ENCODE assay signal across 10 mouse cellular contexts in genomic region chr13:28663459-28663858, GRCm38 (mm10).
DNase-seq lines count a peak whose midpoint lies in the region; ATAC-seq and TF ChIP-seq lines count a peak whose summit lies in the region.
"Had no signal": no experiment of that assay in that cellular context is flagged by ENCODE, and none has a peak within 500 bp of the region (broad histone marks: within the 10 kb centered on the region; RNA-seq: fewer than 3 reads in every experiment).

No protein-coding gene starts in this region.

- no peak overlapping the region for H3K4me2 ChIP-seq in forebrain, postnatal 0 days (ENCODE audit: low read depth)
- H3K4me2 ChIP-seq in limb, embryonic 14.5 days (replicated peaks; ENCODE audit: low read depth, low read length, severe bottlenecking) = no peak overlapping the region
- H3K4me2 ChIP-seq: limb, embryonic 12.5 days had no signal

- no peak overlapping the region for H3K9ac ChIP-seq in forebrain, postnatal 0 days
- H3K9ac ChIP-seq in limb, embryonic 14.5 days (ENCODE audit: low read depth, low read length, severe bottlenecking) = no peak overlapping the region
- H3K9ac ChIP-seq: limb, embryonic 12.5 days had no signal

- no peak for TF ChIP-seq POLR2A in limb, embryonic 14.5 days (IDR thresholded peaks at IDR 0.05; ENCODE audit: borderline replicate concordance, extremely low read depth, insufficient read depth, insufficient read length)

- peaks cover 10% of the 10 kb centered on the region for H3K36me3 ChIP-seq in forebrain, embryonic 10.5 days (replicated peaks)
- H3K36me3 ChIP-seq in forebrain, postnatal 0 days (ENCODE audit: insufficient read depth) = no peaks in the 10 kb centered on the region
- peaks cover 3% of the 10 kb centered on the region; the same call in 1 of the 2 replicates for H3K36me3 ChIP-seq in limb, embryonic 14.5 days (ENCODE audit: control insufficient read depth, insufficient read depth, low read length)

- 36% methylated on average over 5 of the region's 5 CpGs for WGBS in forebrain, embryonic 10.5 days
- 7% methylated on average over 5 of the region's 5 CpGs for WGBS in forebrain, postnatal 0 days
- 10% methylated on average over 5 of the region's 5 CpGs for WGBS in limb, embryonic 14.5 days

- peaks cover 71% of the 10 kb centered on the region for H3K4me1 ChIP-seq in forebrain, embryonic 10.5 days
- H3K4me1 ChIP-seq in forebrain, postnatal 0 days (ENCODE audit: insufficient read depth) = 0 out of 2 replicates have a peak, but pooled peaks cover 5% of the 10 kb centered on the region
- peaks cover 37% of the 10 kb centered on the region for H3K4me1 ChIP-seq in limb, embryonic 14.5 days (ENCODE audit: control insufficient read depth, insufficient read depth, low read length)

- DNase-seq in forebrain, embryonic 10.5 days (ENCODE audit: extremely low spot score, low spot score) = no peak
- no peak for DNase-seq in forebrain, postnatal 0 days
- DNase-seq in adrenal gland, postnatal 14 days = peak; percentile 61
- DNase-seq in heart, postnatal 4 days = peak; percentile 55
- DNase-seq in limb, embryonic 14.5 days (ENCODE audit: low spot score) = peak; percentile 65
- no peak for DNase-seq in right cerebral cortex, adult 2 months (ENCODE audit: low spot score in 2 of 2)
- DNase-seq in layer of hippocampus, adult 8-10 months (ENCODE audit: low spot score in 2 of 2) = no peak
- no peak for DNase-seq in left cerebral cortex, postnatal 36 days (ENCODE audit: low spot score in 2 of 2)

- no peak for TF ChIP-seq CTCF in forebrain, postnatal 0 days (IDR thresholded peaks at IDR 0.05; ENCODE audit: low read depth)

- no peak overlapping the region for H3K4me3 ChIP-seq in forebrain, embryonic 10.5 days
- no peak overlapping the region for H3K4me3 ChIP-seq in forebrain, postnatal 0 days (ENCODE audit: low read depth, low read length)
- no peak overlapping the region for H3K4me3 ChIP-seq in limb, embryonic 14.5 days (replicated peaks; ENCODE audit: low read length)
- H3K4me3 ChIP-seq: limb, embryonic 12.5 days had no signal

- no peak for ATAC-seq in forebrain, postnatal 0 days
- peak; percentile 20; the same call in 1 of the 2 replicates for ATAC-seq in limb, embryonic 14.5 days (ENCODE audit: low FRiP score, low read depth)

- H3K9me3 ChIP-seq in forebrain, embryonic 10.5 days = no peaks in the 10 kb centered on the region
- no peaks in the 10 kb centered on the region for H3K9me3 ChIP-seq in forebrain, postnatal 0 days (ENCODE audit: low read length)
- no peaks in the 10 kb centered on the region for H3K9me3 ChIP-seq in limb, embryonic 14.5 days (ENCODE audit: control insufficient read depth, low read length)
- H3K9me3 ChIP-seq: limb, embryonic 12.5 days had no signal

- no peaks in the 10 kb centered on the region for H3K27me3 ChIP-seq in forebrain, embryonic 10.5 days (ENCODE audit: poor library complexity, severe bottlenecking)
- no peaks in the 10 kb centered on the region for H3K27me3 ChIP-seq in forebrain, postnatal 0 days (ENCODE audit: insufficient read depth, low read length)
- no peaks in the 10 kb centered on the region for H3K27me3 ChIP-seq in limb, embryonic 14.5 days (ENCODE audit: control insufficient read depth, insufficient read depth, low read length)
- H3K27me3 ChIP-seq: CH12.LX; limb, embryonic 12.5 days had no signal

- peak overlapping the region; percentile 57; the same call in 1 of the 2 replicates for H3K27ac ChIP-seq in forebrain, embryonic 10.5 days
- H3K27ac ChIP-seq in forebrain, postnatal 0 days (ENCODE audit: low read depth, low read length) = no peak overlapping the region
- no peak overlapping the region for H3K27ac ChIP-seq in limb, embryonic 14.5 days (replicated peaks; ENCODE audit: low read depth, low read length)

- intact Hi-C loops in left cerebral cortex, postnatal 36 days (cut with DNase I) = no loop called here

Comparison
In these comparisons a context has a peak if more than half of its experiments do, and no peak if none do; other contexts are left out.
1. DNase-seq: peak in adrenal gland, postnatal 14 days (single experiment), heart, postnatal 4 days (single experiment) and limb, embryonic 14.5 days (single experiment); none in forebrain, embryonic 10.5 days (single experiment), forebrain, postnatal 0 days (single experiment), right cerebral cortex, adult 2 months (0 of 2), layer of hippocampus, adult 8-10 months (0 of 2) and left cerebral cortex, postnatal 36 days (0 of 2).